Mouse (Mus musculus): ENCODE data around the gene Peli3.
A peak's percentile ranks its signal among the peaks of the same experiment; 100 is the strongest.

The Peli3 gene

GRCm38 (mm10) chr19:4942551-4943252, at the start of gene Peli3:
TSS of gene Peli3 (minus strand) at chr19:4943127.
- DNase-seq (ENCODE audit: low spot score) = peak; percentile 88

DNA sequence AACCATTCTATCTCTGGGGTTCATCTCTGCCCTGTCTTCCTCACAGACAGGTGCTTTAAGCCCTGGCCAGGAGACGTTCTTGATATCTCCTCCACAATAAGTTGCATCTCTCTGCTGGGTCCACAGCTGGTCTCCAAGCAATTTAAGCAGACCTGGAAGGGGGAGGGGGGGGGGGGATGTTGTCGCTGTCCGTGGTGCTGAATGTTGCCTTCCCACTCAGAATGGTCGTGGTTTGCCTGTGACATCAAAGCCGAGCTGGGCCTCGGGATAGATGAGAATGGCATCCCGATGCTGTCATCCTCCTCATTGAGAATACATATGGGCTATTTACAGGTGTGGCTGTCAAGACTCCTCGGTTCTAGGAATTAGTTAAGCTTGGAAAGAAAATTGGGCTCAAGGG, 49.4 kb upstream of the Peli3 start:
- no peak for DNase-seq (ENCODE audit: low spot score)

- DNase-seq (ENCODE audit: low spot score) = no peak
Observed at GRCm38 (mm10) chr19:4990716-4991115, 47.8 kb upstream of the Peli3 start.

DNA sequence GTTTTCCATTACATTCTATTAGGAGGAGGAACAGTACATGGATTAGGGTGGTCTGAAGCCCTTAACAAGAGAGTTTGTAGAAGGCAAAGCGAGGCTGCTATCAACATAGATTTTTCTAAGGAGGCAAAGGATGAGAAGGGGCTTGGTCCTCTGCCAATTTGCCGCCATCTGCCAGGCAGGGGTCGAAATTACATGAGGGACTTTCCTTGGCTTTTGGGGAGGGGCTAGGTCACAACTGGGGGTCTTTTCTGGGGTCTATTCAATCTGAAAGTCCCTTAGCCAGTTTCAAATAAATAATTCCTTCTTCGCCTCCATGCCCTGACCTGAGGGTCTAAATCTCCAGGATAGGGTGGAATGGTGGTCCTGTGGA, 47.3 kb upstream of the Peli3 start, which contains the start of gene Npas4:
TSS of gene Npas4 (minus strand) at position 61 of the 370 bp plus-strand sequence.
- DNase-seq (ENCODE audit: low spot score) = no peak

DNA sequence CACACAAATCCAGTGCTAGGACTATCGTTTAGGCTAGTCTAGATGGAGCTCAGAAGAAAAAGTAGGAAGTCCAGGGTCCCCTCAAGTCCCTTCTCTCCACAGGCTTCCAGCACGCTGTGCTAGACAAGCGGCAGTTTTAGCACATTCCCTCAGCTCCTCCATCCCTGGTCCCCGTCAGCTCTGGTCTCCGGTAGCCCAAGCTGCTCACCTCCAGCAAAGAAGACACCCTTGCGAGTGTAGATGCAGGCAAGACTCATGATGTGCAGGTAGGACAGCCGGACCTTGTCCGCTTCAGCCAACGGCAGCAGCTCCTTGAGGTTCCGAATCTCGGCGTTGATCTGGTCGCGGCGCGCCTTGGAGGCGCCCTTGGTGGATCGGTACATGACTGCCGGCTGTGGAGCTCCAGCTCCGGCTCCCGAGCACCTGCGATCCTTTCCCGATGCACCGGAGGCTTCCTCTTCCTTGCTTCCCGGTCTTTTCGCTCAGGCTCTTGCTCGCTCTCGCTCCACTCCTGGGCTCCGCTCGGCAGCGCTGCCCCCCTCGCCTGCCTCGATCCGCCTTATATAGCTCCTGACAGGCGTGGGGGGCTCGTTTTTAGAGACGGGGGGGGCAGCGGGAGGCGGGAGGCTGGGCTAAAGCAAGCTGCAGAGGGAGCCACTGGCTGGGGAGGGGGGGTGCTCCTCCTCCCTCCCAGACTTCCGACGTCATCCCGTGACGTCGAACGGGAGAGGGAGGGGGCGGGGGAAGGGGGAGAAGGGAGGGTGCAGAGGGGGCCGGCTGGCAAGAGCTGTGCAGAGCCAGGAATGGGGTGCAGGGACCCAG, 46.7 kb upstream of the Peli3 start:
- DNase-seq (ENCODE audit: low spot score) = no peak

GRCm38 (mm10) chr19:4989013-4989412, 46.1 kb upstream of the Peli3 start:
- DNase-seq (ENCODE audit: low spot score) = peak; percentile 93

DNA sequence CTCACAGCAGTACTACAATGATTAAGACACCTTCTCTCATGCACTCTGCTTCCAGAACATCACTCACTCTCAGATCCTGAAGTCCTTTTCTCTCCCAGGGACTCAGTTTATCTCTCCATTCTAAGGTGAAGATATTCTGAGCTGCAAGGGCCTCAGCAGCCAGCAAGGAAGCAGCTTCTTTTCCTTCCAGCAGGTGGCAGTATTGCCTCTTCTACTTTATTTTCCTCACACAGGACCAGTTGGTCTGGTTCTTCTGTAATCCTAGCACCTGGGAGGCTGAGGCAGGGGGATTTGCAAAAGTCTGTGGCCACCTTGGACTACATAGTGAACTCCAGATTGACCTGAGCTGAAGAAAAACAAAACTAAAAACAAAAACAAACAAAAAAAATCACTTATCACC, 38.8 kb upstream of the Peli3 start:
- peak; percentile 17 for DNase-seq (ENCODE audit: low spot score)

GRCm38 (mm10) chr19:4968236-4968635, 25.3 kb upstream of the Peli3 start:
- no peak for DNase-seq (ENCODE audit: low spot score)

GRCm38 (mm10) chr19:4961928-4962601, 19.1 kb upstream of the Peli3 start, which contains the start of gene Mrpl11:
TSS of gene Mrpl11 (plus strand) at chr19:4962147.
- DNase-seq (ENCODE audit: low spot score) = peak; percentile 90

DNA sequence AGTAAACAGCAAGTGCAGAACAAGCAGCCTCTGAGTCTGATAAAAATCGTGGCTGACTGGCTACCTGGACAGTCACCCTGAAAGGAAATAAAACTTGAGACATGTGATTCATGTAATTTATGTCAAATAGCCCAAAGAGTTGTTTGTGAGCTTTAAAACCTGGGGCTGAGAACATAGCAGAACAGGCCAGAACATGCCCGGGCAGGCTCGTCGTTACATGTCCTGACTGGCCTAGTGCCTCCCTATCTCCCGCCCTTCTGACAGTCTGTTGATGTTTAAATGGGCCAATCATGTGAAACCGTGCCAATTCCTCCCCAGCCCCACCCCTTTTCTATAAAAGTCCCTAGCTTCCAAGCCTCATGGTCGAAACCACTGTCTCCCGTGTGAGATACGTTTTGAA, 5.7 kb upstream of the Peli3 start:
- peak; percentile 89 for DNase-seq (ENCODE audit: low spot score)

DNA sequence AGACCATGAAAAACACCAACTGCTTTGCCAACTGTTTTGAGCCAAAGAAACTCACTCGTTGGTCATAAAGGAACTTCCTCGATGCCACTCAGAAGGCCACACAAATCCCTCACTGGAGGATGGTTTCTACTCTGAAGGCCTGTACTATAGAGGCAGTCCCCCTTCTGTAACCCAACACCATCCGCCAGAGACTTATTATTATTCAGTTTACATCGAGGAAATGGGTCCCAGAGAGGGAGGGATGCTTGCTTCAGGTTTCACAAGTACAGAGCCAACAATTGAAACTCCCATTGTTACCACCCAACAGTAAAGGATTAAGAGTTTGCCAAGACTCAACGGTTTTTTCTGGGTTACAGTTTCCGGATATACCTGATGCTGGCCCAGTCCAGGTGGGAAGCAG, 2.6 kb upstream of the Peli3 start:
- no peak for DNase-seq (ENCODE audit: low spot score)

DNA sequence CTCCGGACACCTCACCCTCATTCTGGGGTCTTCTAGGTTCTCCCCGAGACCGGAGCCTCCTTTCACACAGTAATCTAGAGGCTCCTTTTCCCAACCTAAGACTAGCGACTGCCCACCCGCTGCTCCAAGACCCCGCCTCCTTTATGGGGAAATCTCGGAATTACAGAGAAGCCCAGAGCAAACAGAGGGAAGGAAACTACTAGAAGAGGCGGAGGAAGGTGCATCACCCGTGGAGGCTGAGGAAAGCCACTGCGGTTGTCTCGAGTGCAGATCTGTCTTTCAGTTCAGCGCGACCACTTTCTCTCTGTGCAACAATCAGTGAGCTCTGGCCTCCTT, 294 bp upstream of the Peli3 start:
- DNase-seq (ENCODE audit: low spot score) = no peak

GRCm38 (mm10) chr19:4937444-4938310, 5.2 kb downstream of the Peli3 start:
- DNase-seq (ENCODE audit: low spot score) = no peak

DNA sequence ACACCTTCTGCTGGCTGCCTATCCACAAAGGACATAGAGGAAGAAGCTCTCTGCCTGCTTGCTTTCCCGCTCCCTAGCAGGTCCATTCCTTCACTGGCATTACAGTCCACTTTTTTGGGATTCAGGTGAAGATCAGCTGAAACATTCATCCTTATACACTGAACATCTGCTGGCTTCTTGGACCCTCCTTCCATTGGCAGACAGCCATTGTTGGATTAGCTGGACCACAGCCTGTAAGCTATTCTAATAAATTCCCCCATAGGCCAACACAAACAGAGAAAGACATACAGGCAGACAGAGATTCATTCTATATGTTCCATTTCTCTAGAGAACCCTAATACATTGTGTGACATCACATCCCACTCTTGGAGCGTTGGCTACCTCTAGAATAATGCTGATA, 6.0 kb downstream of the Peli3 start:
- no peak for DNase-seq (ENCODE audit: low spot score)

DNA sequence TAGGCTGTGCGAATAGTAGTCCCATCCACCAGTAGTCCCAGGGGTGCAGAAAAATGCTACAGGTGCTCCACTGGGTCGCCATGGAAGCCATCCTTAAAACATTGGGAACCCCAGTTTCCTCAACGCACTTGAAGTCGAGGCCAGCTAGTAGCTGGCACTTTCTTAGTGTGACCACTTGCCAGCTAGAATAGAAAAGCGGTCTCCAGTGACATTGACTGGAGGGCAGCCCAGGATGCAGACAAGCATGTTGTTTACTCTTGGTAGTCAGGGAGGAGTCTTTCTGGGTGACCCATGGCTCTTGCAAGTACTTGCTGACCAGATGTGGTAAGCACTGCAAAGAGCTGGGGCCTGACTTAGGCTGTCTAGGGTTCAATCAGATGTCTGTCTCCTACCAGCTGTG, 14.1 kb downstream of the Peli3 start:
- DNase-seq (ENCODE audit: low spot score) = no peak

DNA sequence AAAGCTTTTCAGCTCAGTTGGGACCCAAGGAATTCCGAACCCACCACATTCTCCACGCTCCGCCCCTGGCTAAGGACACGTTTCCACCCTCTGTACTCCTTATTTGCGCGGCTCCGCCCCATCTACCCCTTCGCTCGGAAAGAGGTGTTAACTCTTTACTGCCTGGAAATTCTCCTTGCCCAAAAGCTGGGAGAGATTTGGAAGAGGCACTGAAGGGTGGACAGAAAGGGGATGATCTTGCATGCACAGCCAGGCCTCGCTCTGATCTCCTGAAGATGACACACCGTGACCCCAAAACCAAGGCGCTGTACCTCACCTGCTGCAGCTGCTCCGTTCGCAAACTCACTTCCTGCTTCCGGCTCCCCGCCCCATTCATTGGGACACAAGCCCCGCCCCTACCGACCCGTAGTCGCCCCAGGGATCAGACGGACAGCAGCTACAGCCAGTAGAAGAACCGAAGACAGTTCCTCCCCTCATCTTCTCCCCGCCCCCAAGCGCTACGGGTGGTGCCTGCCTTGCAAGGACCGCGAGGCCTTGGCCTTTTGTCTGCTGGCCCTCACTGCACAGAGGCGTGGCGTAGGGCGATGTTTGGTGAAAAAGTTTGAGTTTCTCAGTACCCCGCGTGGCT, 14.9 kb downstream of the Peli3 start, which contains the start of gene Dpp3:
TSS of gene Dpp3 (minus strand) at position 384 of the 628 bp plus-strand sequence.
- peak; percentile 100 for DNase-seq (ENCODE audit: low spot score)

DNA sequence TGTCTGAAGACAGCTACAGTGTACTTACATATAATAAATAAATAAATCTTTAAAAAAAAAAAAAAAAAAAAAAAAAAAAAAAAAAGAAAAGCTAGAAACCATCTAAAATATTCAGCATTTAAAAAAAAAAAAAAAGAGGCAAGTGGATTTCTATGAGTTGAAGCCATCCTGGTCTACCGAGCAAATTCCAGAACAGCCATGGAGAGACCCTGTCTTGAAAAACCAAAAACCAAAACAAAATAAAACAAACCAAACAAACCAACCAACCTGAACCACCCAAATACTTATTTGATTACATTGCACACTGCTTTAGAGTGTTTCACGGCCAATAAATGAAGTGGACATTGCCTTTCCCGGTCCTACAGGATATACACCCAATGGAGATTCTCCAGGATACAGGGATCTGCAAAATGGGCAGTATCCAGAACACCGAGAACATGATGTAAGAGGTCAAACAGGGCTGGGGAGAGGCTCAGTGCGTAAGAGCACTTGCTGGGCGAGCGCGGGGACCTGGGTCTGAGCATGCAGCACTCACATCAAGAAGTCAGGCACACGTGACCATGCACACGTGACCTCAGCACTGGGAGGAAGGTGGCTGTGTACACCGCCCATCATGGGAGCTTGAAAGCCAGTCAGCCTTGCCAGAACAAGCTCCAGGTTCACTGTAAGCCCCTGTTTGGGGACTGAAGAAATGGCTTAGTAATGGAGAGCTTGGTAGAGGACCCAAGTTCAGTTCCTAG, 17.6 kb downstream of the Peli3 start:
- no peak for DNase-seq (ENCODE audit: low spot score)

GRCm38 (mm10) chr19:4919652-4920051, 23.3 kb downstream of the Peli3 start:
- no peak for DNase-seq (ENCODE audit: low spot score)

GRCm38 (mm10) chr19:4916827-4917226, 26.1 kb downstream of the Peli3 start:
- DNase-seq (ENCODE audit: low spot score) = no peak

GRCm38 (mm10) chr19:4915924-4916603, 26.9 kb downstream of the Peli3 start:
- no peak for DNase-seq (ENCODE audit: low spot score)
